Mouse (Mus musculus) embryonic facial prominence, embryonic 15.5 days (tissue): ENCODE measurements around the gene Sost. TPM values are rescaled to one million over a fixed set of nuclear protein-coding genes. Genes with fewer than 3 reads are reported as not detected.
A peak's percentile ranks its signal among the peaks of the same experiment; 100 is the strongest.

ENCODE experiments used
- ATAC-seq: fragments of 200-750 bp; cut with Nextera tagmentation; 2 replicates; pipeline ENCODE4 v1.8.0; 2017; ENCODE audit warnings: low read depth, moderate TSS enrichment; ENCODE audit not compliant: insufficient number of reproducible peaks, low FRiP score, low TSS enrichment
- H3K27ac ChIP-seq: fragments of 300-500 bp; sonication (generic); replicated peaks from 2 replicates; pipeline ENCODE4 v1.5.1; 2015; ENCODE audit warnings: mild to moderate bottlenecking, inconsistent platforms
- H3K27me3 ChIP-seq: fragments of 300-500 bp; sonication (generic); 2 replicates; pipeline ENCODE4 v1.6.1; 2015; ENCODE audit warnings: inconsistent platforms
- H3K36me3 ChIP-seq: fragments of 300-500 bp; sonication (generic); 2 replicates; pipeline ENCODE4 v1.6.1; 2015; ENCODE audit warnings: mild to moderate bottlenecking, inconsistent platforms
- H3K4me1 ChIP-seq: fragments of 300-500 bp; sonication (generic); 2 replicates; pipeline ENCODE4 v1.6.1; 2015; ENCODE audit warnings: inconsistent platforms
- H3K4me2 ChIP-seq: fragments of 300-500 bp; sonication (generic); replicated peaks from 2 replicates; pipeline ENCODE4 v1.6.1; 2015; ENCODE audit warnings: mild to moderate bottlenecking, inconsistent platforms
- H3K4me3 ChIP-seq: fragments of 300-500 bp; sonication (generic); replicated peaks from 2 replicates; pipeline ENCODE4 v1.5.1; 2015; ENCODE audit warnings: mild to moderate bottlenecking, inconsistent platforms
- H3K9ac ChIP-seq: fragments of 300-500 bp; sonication (generic); 2 replicates; pipeline ENCODE4 v1.6.1; 2015; ENCODE audit warnings: inconsistent platforms
- H3K9me3 ChIP-seq: fragments of 300-500 bp; sonication (generic); replicated peaks from 2 replicates; pipeline ENCODE4 v1.6.1; 2016; ENCODE audit warnings: inconsistent platforms
- whole genome bisulfite sequencing: fragments of 180-500 bp; shearing (Covaris S2); methylation state at CpG from one replicate; pipeline ENCODE4 v1.1.7; 2015; 5-methylcytosine and 5-hydroxymethylcytosine counted together
- polyA plus RNA-seq: library from polyadenylated mRNA; unstranded; fragments of >200 nt; fragmentation: Nextera tagmentation; extraction: Ambion mirVana; gene quantifications from 2 replicates; pipeline ENCODE4 v1.2.1, GENCODE M21; 2015

Sost gene
- polyA plus RNA-seq, 1 experiment from 2014 or later = 0.23 TPM

DNA sequence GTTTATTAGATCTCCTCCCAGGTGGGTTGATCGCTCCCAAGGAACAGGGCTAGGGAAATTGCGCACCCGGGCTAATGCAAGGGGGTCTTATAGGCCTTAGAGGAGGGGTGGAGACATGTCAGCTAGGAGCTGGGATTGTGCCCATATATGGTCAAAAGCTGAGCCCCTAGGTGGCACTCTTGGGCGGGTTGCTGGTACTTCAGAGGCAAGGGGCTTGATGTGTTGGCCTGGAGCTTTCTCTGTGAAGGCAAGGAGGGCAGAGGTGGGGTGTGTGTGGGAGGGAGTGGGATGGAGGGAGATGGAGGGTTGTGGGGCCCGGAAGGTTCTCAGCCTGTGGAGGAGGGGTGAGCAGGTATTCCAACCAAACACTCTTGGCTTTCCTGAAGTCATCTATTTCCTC is 20.3 kb downstream of the Sost start:
- H3K9me3 ChIP-seq = no peaks in the 10 kb centered on the region
- no peak for ATAC-seq
- H3K4me1 ChIP-seq = no peaks in the 10 kb centered on the region
- H3K27ac ChIP-seq = no peak overlapping the region
- WGBS = 27% methylated on average over 5 of the region's 5 CpGs
- no peaks in the 10 kb centered on the region for H3K36me3 ChIP-seq
- no peaks in the 10 kb centered on the region; the same call in 1 of the 2 replicates for H3K27me3 ChIP-seq
- no peak overlapping the region for H3K4me3 ChIP-seq
- H3K4me2 ChIP-seq = no peak overlapping the region
- no peak overlapping the region for H3K9ac ChIP-seq

DNA sequence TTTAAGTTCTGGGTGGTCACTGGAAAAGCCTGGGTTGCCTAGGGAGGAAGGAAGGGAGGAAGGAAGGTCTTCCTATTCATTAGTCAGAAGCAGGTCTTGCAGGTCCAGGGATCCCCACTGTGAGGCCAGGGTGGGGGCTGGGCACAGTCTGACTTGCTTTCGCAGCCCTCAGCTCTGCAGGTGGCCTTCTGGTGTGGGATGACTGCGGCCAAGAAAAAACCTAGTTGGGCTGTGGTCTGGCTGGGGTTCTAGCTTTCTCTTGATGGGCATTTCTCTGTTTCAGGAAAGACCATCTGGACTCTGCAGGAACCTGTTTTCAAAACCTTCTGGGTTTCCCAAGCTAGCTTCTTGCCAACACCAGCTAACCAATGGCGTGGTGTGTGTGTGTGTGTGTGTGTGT is 23.8 kb downstream of the Sost start:
- 42% methylated on average over 3 of the region's 3 CpGs for WGBS
- ATAC-seq = no peak
- H3K36me3 ChIP-seq = no peaks in the 10 kb centered on the region
- H3K9me3 ChIP-seq = no peaks in the 10 kb centered on the region
- no peak overlapping the region for H3K9ac ChIP-seq
- no peak overlapping the region for H3K4me2 ChIP-seq
- no peaks in the 10 kb centered on the region for H3K4me1 ChIP-seq
- H3K27ac ChIP-seq = no peak overlapping the region
- peaks cover 4% of the 10 kb centered on the region for H3K27me3 ChIP-seq
- H3K4me3 ChIP-seq = no peak overlapping the region

DNA sequence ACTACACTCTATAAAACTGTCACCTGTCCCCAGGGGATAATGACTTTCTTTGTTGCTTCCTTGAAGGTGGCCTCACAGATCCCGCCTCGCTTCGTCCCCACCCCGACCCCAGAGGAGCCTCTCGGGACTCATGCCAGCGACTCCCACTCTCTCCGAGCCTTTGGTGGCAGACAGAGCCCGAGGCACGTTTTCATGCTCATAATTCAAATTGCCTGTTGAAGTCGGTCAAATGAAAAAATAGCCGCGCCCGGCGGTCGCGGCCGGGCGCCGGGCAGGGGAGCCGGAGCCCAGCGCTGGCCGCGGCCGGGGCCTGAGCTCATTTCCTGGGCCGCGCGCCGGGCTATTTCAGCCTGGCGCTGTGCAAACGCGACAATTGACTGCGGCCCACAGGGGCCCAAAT is 29.7 kb downstream of the Sost start:
- Histone ChIP-seq H3K36me3 (no peaks in the 10 kb centered on the region), H3K9me3 (no peaks in the 10 kb centered on the region), H3K27me3 (peaks cover 8% of the 10 kb centered on the region; the same call in 1 of the 2 replicates), H3K4me2 (peak overlapping the region; percentile 70), H3K27ac (no peak overlapping the region), H3K4me1 (peaks cover 16% of the 10 kb centered on the region), H3K9ac (0 out of 2 replicates have a peak overlapping the region, but pooled peaks have one; percentile 13), H3K4me3 (peak overlapping the region; percentile 38)
- ATAC-seq = no peak
- WGBS = under 1% methylated on average over 32 of the region's 32 CpGs

DNA sequence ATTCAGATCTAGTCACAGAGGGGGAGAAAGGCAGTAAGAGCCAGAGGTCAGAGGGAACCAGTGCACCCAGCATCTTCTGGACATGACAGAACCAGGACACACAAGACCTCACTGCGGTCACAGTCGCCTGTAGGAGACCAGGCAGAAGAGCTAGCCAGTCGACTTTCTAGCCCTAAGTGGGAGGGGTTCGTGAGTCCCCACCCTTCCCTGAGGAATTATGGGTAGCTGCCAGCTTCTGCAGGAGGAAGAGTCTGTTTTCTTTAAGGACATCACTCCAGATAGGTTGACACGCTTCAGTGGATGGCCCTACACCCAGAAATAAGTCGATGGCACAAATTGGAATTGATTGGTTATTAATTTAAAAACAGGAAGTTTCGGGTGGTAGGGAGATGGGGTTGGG is 30.4 kb downstream of the Sost start:
- peaks cover 16% of the 10 kb centered on the region for H3K4me1 ChIP-seq
- H3K4me3 ChIP-seq = no peak overlapping the region
- H3K9me3 ChIP-seq = no peaks in the 10 kb centered on the region
- 48% methylated on average over 7 of the region's 7 CpGs for WGBS
- H3K9ac ChIP-seq = no peak overlapping the region
- no peak for ATAC-seq
- no peak overlapping the region for H3K4me2 ChIP-seq
- H3K27me3 ChIP-seq = peaks cover 8% of the 10 kb centered on the region; the same call in 1 of the 2 replicates
- no peaks in the 10 kb centered on the region for H3K36me3 ChIP-seq
- H3K27ac ChIP-seq = no peak overlapping the region

DNA sequence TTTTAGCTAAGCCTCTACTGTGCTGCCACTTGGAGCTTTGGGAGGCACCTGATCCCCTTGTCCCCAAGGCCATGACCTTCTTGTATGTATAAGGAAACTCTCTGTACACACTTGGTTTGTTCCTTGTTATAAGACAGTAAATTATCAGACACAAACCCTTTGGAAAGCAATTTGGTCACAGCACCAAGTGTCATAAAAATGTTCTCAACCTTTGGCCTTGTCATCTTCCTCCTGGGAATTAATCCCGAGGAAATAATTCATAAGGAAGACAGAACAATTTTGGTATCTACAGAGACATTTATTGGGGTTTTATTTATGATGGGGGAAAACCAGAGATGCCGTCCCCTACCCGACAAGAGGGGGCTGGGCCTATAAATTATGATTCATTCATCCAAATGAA is 31.1 kb downstream of the Sost start:
- WGBS = 81% methylated on average over 3 of the region's 3 CpGs
- ATAC-seq = no peak
- Histone ChIP-seq H3K27me3 (peaks cover 8% of the 10 kb centered on the region; the same call in 1 of the 2 replicates), H3K36me3 (no peaks in the 10 kb centered on the region), H3K9me3 (no peaks in the 10 kb centered on the region), H3K27ac (no peak overlapping the region), H3K4me2 (no peak overlapping the region), H3K4me3 (no peak overlapping the region), H3K9ac (no peak overlapping the region), H3K4me1 (peaks cover 16% of the 10 kb centered on the region)

DNA sequence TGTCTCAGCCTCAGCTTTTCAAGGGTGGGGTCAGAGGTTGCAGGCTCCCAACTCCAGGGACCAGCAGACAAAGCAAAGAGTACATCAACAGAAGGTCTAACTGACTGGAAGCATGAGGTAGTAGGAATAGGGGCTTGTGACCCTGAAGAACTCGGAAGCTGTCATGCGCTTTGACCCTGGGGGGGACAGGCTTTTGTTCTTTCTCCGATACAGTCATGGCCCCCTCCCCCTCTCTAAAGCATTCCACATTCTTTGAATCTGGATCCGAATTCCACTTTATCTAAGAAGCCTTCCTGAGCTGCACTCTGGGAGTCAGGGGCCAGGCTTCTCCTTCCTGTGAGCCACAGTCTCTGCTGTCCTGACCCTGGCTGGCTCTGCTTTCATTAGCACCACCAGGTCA is 34.8 kb downstream of the Sost start:
- no peaks in the 10 kb centered on the region for H3K9me3 ChIP-seq
- H3K4me1 ChIP-seq = peaks cover 7% of the 10 kb centered on the region
- no peak overlapping the region for H3K27ac ChIP-seq
- 41% methylated on average over 4 of the region's 4 CpGs for WGBS
- H3K9ac ChIP-seq = no peak overlapping the region
- no peaks in the 10 kb centered on the region for H3K36me3 ChIP-seq
- H3K27me3 ChIP-seq = 0 out of 2 replicates have a peak, but pooled peaks cover 2% of the 10 kb centered on the region
- H3K4me3 ChIP-seq = no peak overlapping the region
- no peak overlapping the region for H3K4me2 ChIP-seq
- ATAC-seq = no peak

DNA sequence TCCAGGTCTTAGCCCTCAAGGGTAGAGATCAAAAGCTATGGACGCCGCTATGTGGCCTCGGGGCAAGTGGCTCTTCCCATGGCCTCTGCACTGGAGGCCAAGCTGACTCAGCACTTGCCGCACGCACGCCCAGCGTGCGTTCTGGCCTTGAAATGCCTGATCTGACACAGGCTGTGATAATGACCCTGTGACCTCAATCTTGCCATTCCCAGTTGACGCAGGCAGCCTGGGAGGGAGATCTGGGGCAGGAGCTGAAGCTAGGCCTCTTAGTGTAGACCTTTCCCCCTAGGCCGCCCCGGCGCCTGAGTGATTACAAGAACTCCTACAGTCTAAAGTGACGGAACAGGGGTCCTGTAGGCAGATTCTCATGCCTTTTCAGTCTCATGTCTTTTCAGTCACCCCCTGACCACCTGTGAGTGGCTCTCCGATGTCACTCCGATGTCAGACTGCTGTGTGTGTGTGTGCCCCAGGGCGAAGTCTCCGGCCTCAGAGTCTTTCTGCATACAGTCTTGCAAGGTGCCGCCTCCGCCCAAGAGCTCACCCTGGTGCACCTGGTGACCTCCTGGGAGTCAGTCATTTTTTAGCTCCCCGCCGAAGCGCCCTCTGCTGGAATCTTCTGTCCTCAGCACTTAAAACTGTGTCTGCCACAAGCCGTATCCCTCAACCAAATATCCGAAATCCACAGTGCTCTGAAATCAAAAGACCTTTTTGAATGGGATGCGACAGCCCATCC is 38.6 kb downstream of the Sost start:
- Histone ChIP-seq H3K4me2 (no peak overlapping the region), H3K27me3 (no peaks in the 10 kb centered on the region), H3K36me3 (no peaks in the 10 kb centered on the region), H3K9ac (no peak overlapping the region), H3K27ac (no peak overlapping the region), H3K9me3 (no peaks in the 10 kb centered on the region), H3K4me3 (no peak overlapping the region), H3K4me1 (no peaks in the 10 kb centered on the region)
- 32% methylated on average over 25 of the region's 25 CpGs for WGBS
- no peak for ATAC-seq

DNA sequence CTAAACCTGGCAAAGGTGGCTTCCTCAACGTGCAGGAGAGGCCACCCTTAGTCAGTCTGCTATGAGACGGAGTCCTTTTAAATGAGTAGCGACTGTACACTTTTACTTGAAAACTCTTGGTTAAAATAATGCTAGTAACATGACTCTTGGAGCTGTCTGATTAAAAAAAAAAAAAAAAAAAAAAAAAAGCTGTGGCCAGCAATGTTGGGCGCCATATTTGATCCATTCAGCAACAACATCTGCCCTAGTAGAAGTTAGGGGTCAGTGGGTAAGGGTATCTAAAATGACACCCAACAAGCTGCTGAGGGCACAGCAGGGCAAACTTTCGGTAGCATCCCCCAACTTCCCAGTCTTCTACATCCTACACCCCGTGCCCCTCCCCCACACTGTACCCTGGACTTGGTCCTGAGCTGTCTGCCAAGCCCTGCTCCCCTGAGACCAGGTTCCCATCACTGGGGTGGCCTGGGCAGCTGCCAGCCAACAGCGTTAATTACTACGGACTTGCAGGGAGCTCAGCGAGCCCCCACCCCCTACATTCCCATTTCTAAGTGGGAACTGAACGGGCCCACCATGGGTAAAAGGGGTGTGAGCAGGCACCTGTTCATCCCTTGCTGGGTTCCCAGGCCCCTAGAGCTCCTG is 39.7 kb downstream of the Sost start:
- 79% methylated on average over 10 of the region's 10 CpGs for WGBS
- no peak overlapping the region for H3K4me2 ChIP-seq
- no peak overlapping the region for H3K27ac ChIP-seq
- H3K4me1 ChIP-seq = no peaks in the 10 kb centered on the region
- no peak overlapping the region for H3K4me3 ChIP-seq
- no peak overlapping the region for H3K9ac ChIP-seq
- 0 out of 2 replicates have a peak, but pooled peaks have one; percentile 11 for ATAC-seq
- H3K27me3 ChIP-seq = no peaks in the 10 kb centered on the region
- no peaks in the 10 kb centered on the region for H3K9me3 ChIP-seq
- no peaks in the 10 kb centered on the region for H3K36me3 ChIP-seq

DNA sequence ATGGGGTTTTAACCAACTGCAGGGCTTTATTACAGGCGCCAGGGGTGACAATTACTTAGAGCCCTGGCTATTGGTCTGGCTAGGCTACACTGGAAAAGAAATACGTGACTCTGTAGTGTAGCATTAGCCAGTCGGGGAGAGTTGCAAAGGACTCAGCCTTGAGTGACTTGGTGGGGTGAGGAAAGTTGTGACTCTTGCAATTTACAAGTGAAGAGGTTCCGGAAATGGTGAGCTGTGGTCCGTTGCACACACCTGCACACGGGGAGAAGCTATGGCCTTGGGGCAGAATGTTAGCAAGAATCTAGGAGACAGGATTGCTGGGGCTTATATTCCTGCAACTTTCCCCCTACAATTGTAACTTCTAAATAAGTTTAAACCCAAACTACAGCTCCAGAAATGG is 41.2 kb downstream of the Sost start:
- Histone ChIP-seq H3K27me3 (no peaks in the 10 kb centered on the region), H3K4me3 (no peak overlapping the region), H3K4me2 (no peak overlapping the region), H3K4me1 (peaks cover 11% of the 10 kb centered on the region), H3K27ac (no peak overlapping the region), H3K9ac (no peak overlapping the region), H3K36me3 (no peaks in the 10 kb centered on the region), H3K9me3 (no peaks in the 10 kb centered on the region)
- ATAC-seq = no peak
- WGBS = 59% methylated on average over 6 of the region's 6 CpGs

DNA sequence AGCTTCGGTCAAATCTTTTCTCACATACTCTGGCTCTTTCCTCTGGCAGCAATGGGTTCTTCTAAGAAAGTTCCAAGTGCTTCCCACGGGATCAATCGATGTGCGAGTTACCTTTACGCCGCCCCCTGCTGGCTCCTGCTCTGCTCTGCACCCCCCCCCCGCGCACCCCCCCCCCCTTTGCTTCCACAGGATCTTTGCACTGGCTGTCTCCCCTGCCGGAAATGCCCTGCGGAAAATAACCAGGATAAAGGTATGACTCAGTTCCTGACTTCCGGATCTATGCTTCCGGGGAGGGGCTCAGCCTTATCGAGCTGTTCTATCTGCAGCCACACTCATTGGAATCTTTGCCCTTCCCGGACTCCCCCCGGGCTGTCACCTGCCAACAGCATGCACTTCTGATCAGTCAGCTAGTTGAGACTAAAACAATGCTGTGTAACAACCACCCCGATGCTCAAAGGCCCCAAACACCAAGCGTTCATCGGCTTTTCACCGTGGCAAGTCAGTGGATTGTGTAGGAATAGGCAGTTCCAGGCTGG is 42.3 kb downstream of the Sost start:
- H3K4me2 ChIP-seq = no peak overlapping the region
- H3K36me3 ChIP-seq = no peaks in the 10 kb centered on the region
- H3K4me1 ChIP-seq = peaks cover 13% of the 10 kb centered on the region
- no peak overlapping the region for H3K27ac ChIP-seq
- ATAC-seq = no peak
- no peak overlapping the region for H3K4me3 ChIP-seq
- peaks cover under 1% of the 10 kb centered on the region; the same call in 1 of the 2 replicates for H3K27me3 ChIP-seq
- H3K9ac ChIP-seq = no peak overlapping the region
- no peaks in the 10 kb centered on the region for H3K9me3 ChIP-seq
- 68% methylated on average over 17 of the region's 19 CpGs for WGBS

DNA sequence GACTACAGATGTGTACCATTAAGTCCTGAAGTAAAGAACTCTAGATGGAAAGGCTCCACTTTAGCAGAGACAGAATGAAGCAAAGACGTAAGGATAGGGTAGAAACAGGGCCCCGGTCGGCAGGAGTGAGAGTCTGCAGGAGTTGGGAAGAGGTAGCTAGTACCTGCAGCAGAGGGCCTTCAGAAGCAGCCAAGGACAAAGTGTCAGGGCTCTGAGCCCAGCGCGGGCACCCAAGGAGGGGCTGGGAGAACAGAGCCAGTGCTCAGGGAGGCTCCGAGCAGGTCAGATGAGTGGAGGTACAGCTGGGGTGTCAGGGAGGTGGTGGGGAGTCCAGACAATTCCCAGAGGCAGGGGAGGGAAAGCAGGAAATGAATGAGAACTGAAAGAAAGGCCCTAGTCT is 42.8 kb downstream of the Sost start:
- Histone ChIP-seq H3K9me3 (no peaks in the 10 kb centered on the region), H3K4me1 (peaks cover 13% of the 10 kb centered on the region), H3K4me3 (no peak overlapping the region), H3K4me2 (no peak overlapping the region), H3K27me3 (peaks cover 5% of the 10 kb centered on the region; the same call in 1 of the 2 replicates), H3K36me3 (no peaks in the 10 kb centered on the region), H3K27ac (no peak overlapping the region), H3K9ac (no peak overlapping the region)
- 82% methylated on average over 6 of the region's 6 CpGs for WGBS
- no peak for ATAC-seq
